In genomic region chr6:53768275-53768674, GRCm38 (mm10) we compare ENCODE assay signal across 32 mouse cellular contexts. TPM values are rescaled to one million over a fixed set of nuclear protein-coding genes. Genes with fewer than 3 reads are reported as not detected.
"Had no signal": no experiment of that assay in that cellular context is flagged by ENCODE, and none has a peak within 500 bp of the region (broad histone marks: within the 10 kb centered on the region; RNA-seq: fewer than 3 reads in every experiment).

No protein-coding gene starts in this region.

- H3K36me3 ChIP-seq: heart, embryonic 13.5 days; heart, embryonic 15.5 days; hindbrain, embryonic 10.5 days; hindbrain, embryonic 12.5 days; hindbrain, embryonic 13.5 days; hindbrain, embryonic 15.5 days; intestine, embryonic 15.5 days; kidney, embryonic 15.5 days had no signal

- H3K27me3 ChIP-seq: heart, embryonic 13.5 days; heart, embryonic 15.5 days; hindbrain, embryonic 12.5 days; hindbrain, embryonic 13.5 days; hindbrain, embryonic 15.5 days; intestine, embryonic 15.5 days; kidney, embryonic 15.5 days had no signal

- H3K4me2 ChIP-seq: heart, embryonic 13.5 days; heart, embryonic 15.5 days; hindbrain, embryonic 12.5 days; hindbrain, embryonic 13.5 days; hindbrain, embryonic 14.5 days; hindbrain, embryonic 15.5 days; intestine, embryonic 15.5 days; kidney, embryonic 15.5 days had no signal

- H3K9ac ChIP-seq: heart, embryonic 13.5 days; heart, embryonic 15.5 days; hindbrain, embryonic 12.5 days; hindbrain, embryonic 13.5 days; hindbrain, embryonic 14.5 days; hindbrain, embryonic 15.5 days; intestine, embryonic 15.5 days; kidney, embryonic 15.5 days had no signal

- H3K4me1 ChIP-seq: hindbrain, embryonic 10.5 days; hindbrain, embryonic 13.5 days; hindbrain, embryonic 15.5 days had no signal

- H3K27ac ChIP-seq: heart, embryonic 13.5 days; heart, embryonic 15.5 days; hindbrain, embryonic 10.5 days; hindbrain, embryonic 12.5 days; hindbrain, embryonic 13.5 days; hindbrain, embryonic 14.5 days; hindbrain, embryonic 15.5 days; hindbrain, postnatal 0 days; intestine, embryonic 15.5 days; kidney, embryonic 15.5 days; kidney, postnatal 0 days; layer of hippocampus, adult 2 months; left cerebral cortex, adult 2 months had no signal

- ATAC-seq: hindbrain, embryonic 16.5 days; hindbrain, postnatal 0 days; inflammation-experienced regulatory T-cells, adult 6 months; intestine, embryonic 15.5 days; intestine, embryonic 16.5 days; intestine, postnatal 0 days had no signal

- H3K9me3 ChIP-seq: heart, embryonic 13.5 days; heart, embryonic 15.5 days; hindbrain, embryonic 10.5 days; hindbrain, embryonic 12.5 days; hindbrain, embryonic 13.5 days; hindbrain, embryonic 15.5 days; intestine, embryonic 15.5 days; kidney, embryonic 15.5 days had no signal

- H3K4me3 ChIP-seq: heart, embryonic 13.5 days; heart, embryonic 15.5 days; hindbrain, embryonic 10.5 days; hindbrain, embryonic 12.5 days; hindbrain, embryonic 13.5 days; hindbrain, embryonic 15.5 days; intestine, embryonic 15.5 days; kidney, embryonic 15.5 days; layer of hippocampus, adult 2 months; left cerebral cortex, adult 2 months had no signal

- DNase-seq: heart, postnatal 14 days; heart, postnatal 36 days; heart, postnatal 4 days; kidney, adult 11 months; kidney, adult 18-20 months; kidney, adult 2 months; kidney, adult 8-10 months; kidney, adult 9 months; kidney, postnatal 10 days; kidney, postnatal 14 days; kidney, postnatal 25 days; kidney, postnatal 36 days; kidney, postnatal 4 days; layer of hippocampus, adult 9-11 months; layer of hippocampus, postnatal 36 days had no signal

RNA-seq across cellular contexts. Expression of gene Tril, which starts 52.4 kb away (rescaled TPM):
- polyA plus RNA-seq: inflammation-experienced regulatory T-cells, adult 6 months had no signal
